Mouse (Mus musculus): Measurements from ENCODE around the gene Ogdh.

DNA sequence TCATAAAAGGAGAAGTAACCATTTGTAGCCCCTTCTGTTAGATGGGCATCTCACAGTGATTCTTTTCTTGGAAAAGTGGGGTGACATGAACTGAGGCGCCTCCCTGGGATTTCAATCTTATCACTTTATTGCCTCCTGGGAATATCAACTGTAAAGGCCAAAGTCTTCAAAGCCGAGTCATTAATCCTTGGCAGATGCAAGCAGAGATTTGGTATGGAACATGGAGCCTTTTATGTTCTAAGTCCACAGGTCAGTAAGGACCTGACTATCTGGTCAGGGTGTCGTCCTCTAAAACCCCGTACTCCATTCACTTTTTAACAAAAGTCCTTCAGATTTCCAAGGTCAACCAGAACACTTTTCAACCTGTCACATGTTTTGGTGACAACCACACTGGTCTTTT lies 38.6 kb upstream of the Ogdh start:
- no peak for TF ChIP-seq ZC3H11A (IDR thresholded peaks at IDR 0.05; ENCODE audit: borderline replicate concordance, low read depth, low read length)
- TF ChIP-seq CHD2 (IDR thresholded peaks at IDR 0.05; ENCODE audit: low read depth, low read length) = no peak
